Mouse (Mus musculus): ENCODE data around the gene 2200002J24Rik.

Gene 2200002J24Rik

DNA sequence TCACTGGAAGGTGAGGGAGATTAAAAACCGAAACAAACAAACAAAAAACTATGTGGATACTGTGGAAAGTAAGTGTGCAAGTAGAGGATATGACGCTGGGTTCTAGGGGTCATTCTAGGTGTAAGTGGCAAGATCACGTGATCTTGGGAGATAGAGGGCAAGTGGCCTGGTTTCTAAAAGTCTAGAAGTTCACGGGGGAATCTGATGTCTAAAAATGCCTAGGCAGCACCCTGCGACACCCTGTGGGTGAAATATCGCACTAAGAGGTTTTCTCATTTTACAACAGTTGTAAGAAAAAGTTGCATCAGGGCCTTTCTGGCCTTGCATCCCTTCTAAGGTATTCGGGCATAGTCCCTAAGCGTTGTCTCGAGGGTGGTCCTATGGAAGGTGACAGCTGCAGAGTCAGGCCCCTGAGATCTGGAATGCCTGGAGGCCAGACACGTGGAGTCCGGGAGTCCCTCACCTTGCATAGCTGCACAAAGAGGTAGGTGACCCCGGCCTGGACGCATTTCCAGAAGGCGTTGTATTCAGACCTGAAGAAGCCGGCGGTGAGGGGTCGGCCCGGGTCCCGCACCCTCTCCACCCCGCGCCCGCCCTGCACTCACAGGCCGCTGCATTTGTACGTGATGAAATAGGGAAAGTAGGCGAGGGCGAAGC is 30.1 kb downstream of the 2200002J24Rik start:
- WGBS: 5% methylated on average over 26 of the region's 26 CpGs

DNA sequence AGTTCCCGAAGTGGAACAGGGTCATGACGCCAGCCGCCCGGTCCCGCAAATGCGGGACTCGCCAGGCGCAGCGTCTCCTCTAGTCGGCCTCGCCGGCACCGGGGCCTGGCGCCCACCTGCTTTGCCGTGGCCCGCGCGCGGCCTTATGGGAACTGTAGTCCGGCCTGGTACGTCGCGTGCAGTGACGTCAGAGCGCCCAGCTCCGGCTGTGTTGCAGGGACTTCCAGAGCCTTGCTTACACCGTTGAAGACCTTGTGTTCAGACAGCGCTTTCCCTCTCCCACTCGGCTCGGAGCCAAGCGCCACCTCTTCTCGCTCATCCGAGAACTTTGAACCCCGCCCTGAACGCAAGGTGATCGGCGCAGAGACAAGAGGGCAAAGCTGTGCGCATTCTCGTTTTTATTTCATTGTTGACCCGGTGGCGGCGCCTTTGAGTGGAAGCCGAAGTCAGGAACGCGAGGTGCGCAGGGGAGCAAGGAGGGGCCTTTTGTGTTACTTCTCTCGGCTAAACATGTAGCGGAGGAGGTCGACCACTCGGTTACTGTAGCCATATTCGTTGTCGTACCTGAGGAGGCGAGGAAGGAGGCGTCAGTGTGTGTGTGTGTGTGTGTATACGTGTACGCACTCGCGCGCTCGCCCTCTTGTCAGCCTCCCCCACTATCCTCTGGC is 30.8 kb downstream of the 2200002J24Rik start, which contains the start of gene Tmem147:
TSS of gene Tmem147 (minus strand) at position 145 of the 668 bp plus-strand sequence.
- under 1% methylated on average over 60 of the region's 60 CpGs for WGBS

DNA sequence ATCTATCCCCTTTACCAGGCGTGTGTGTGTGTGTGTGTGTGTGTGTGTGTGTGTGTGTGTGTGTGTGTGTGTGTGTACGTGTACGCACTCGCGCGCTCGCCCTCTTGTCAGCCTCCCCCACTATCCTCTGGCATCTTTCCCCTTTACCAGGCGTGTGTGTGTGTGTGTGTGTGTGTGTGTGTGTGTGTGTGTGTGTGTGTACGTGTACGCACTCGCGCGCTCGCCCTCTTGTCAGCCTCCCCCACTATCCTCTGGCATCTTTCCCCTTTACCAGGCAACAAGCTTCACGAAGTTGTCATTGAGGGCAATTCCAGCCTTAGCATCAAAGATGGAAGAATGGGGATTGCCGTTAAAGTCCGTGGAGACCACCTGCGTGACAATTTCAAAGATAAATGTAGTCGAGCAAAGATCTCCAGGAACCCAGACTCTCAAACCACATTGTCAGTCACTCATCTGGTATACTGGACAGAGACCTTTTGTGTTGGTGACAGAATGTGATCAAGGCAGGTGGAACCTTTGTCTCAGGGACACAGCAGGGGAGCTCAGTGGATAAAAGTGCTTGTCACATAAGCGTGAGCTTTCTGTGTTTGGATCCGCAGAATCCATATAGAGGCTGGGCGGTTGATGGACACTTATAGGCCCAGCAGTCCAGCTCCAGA is 31.5 kb downstream of the 2200002J24Rik start:
- WGBS: 10% methylated on average over 19 of the region's 22 CpGs

DNA sequence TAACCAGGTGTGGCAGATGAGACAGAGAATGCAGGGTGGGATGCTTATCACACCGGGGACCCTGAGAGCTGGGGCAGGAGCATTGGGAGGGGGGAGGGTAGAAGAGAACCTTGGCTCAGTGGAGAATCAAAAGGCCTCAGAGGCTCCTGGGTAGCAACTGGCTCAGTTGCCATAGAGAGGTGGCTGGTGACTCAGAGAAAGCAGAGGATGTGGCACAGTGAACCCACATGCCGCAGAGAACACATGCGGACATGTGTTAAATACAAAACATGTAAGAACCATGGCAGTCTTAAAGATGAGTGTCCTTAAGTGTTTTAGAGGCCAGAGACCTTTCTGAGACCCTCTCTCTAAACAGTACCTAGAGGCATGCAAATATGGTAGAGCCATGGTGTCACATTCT is 37.5 kb downstream of the 2200002J24Rik start:
- WGBS: 62% methylated on average over 3 of the region's 3 CpGs

DNA sequence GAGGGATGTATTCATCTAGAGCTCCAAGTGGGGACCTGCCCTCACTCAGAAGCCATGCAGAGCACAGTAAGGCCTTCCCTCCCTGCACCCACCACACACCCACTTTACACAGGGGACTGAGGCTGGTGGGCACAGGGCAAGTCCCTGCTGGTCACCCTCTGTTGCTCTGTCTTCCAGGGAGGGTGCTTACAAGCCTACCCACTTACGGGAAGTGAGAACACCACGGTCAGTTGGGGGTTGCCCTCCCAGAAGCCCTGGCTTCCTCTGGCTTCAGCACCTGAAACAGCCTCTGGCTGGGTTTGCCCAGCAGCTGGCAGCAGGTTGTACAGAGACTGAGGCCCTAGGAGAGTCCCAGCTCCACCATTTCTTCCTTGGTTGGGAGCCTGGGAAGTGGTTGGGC is 43.8 kb downstream of the 2200002J24Rik start:
- 75% methylated on average over 2 of the region's 2 CpGs for WGBS

DNA sequence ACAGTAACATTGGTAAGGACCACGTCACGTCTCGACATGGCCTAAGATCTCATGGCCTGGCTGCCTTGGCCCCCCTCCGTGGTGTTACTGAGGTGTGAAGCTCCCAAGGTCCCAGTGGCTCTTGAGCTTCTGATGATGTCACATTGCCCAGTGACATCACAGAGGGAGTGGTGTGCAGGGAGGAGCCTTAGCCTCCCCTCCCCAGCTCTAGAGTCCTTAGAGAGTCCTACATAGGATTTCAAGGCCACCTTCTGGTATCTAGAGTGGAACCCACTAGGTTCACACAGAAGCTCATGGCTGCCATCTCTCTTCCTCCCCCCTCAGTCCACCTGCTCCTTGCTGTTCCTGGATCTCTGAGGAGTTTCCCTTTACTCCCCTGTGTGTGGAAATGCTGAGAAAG is 44.9 kb downstream of the 2200002J24Rik start, which contains the start of gene Gapdhs:
TSS of gene Gapdhs (minus strand) at position 65 of the 400 bp plus-strand sequence.
- WGBS: 91% methylated on average over 4 of the region's 4 CpGs

DNA sequence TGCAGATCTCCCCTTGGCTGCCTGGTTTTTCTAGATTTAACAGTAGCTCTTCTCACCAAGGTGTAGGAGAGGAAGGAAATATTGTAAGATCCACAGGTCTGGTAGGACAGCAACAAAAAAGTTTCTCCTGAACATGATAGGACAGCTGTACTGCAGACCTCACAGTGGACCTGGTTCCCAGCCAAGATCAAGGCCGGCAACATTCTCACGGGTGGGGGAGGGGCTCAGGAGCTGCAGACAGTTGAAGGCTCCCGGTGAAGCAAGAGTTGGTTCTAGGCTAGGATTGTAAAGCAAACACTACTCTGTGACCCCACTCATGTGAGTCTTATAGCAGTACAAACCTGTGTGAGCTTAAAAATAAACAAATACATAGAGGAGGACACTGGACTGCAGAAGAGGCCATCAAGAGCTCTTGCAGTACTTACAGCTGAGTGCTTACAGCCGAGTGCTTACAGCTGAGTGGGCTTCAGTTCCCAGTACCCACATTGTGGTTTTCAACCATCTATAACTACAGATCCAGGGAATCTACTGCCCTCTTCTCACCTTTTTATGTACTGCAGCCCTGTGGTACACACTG is 45.4 kb downstream of the 2200002J24Rik start:
- 36% methylated on average over 4 of the region's 4 CpGs for WGBS

DNA sequence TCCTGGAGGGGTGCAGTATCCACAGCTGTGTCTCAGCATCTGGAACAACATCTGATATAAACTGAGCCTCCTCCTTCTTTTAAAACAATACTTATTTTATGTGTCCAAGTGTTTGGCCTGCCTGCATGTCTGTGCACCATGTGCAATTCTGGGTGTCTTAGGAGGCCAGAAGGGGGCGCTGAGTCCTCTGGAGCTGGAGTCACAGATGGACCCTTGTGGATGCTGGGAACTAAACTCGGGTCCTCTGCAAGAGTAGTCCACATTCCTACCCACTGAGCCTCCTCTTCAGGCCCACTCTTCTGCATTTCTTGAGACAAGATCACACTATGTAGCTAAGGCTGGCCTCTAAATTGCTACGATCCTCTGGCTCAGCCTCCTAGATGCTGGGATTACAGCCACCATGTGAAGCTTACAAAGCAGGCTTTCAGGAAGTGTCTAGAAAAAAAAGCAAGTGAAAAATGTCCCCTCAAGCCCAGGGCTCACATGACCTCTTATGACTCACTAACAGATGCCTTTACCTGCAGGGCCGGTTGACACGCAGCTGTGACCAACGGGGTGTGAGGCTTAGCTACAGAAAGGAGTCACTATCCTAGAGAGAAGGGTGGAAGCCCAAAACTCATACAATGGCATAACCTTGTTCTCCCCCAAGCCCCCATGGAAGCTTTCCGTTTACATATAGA is 48.9 kb downstream of the 2200002J24Rik start:
- WGBS: 87% methylated on average over 7 of the region's 7 CpGs

All from cerebral cortex, adult 2 months (tissue).